Mouse (Mus musculus) G1E (cell line): ENCODE measurements around the gene Tnrc18. TPM values are rescaled to one million over a fixed set of nuclear protein-coding genes. Genes with fewer than 3 reads are reported as not detected.

Experiments used
- ATAC-seq: 2 replicates; pipeline ENCODE4 v1.8.0; 2016; ENCODE audit warnings: mild to moderate bottlenecking; ENCODE audit not compliant: insufficient number of reproducible peaks, poor library complexity, low FRiP score, severe bottlenecking; ENCODE audit errors: extremely low read depth
- DNase-seq: peaks from one replicate; pipeline ENCODE4 v3.0.0; 2012; ENCODE audit warnings: low spot score
- H3K27me3 ChIP-seq: 2 replicates; pipeline ENCODE4 v1.6.1; 2012; ENCODE audit warnings: mild to moderate bottlenecking, low read length, inconsistent platforms; ENCODE audit not compliant: insufficient read depth
- H3K36me3 ChIP-seq: replicated peaks from 2 replicates; pipeline ENCODE3; 2012; ENCODE audit warnings: mild to moderate bottlenecking, inconsistent platforms
- H3K4me1 ChIP-seq: 2 replicates; pipeline ENCODE4 v1.6.1; 2012; ENCODE audit warnings: low read depth, low read length, inconsistent platforms, mixed read lengths; ENCODE audit not compliant: insufficient read depth
- H3K4me3 ChIP-seq: 2 replicates; pipeline ENCODE4 v1.5.1; 2012; ENCODE audit warnings: low read depth, mild to moderate bottlenecking, inconsistent platforms, low read length, moderate library complexity, mixed read lengths
- H3K9me3 ChIP-seq: replicated peaks from 2 replicates; pipeline ENCODE4 v1.6.1; 2012; ENCODE audit warnings: inconsistent platforms
- CTCF ChIP-seq: IDR thresholded peaks from 2 replicates; pipeline ENCODE4 v1.5.1; 2012; ENCODE audit warnings: low read depth, low read length, inconsistent platforms, mixed read lengths
- GATA1 ChIP-seq: IDR thresholded peaks from 2 replicates; pipeline ENCODE4 v1.6.1; 2012; ENCODE audit warnings: borderline replicate concordance, low read length, inconsistent platforms, mixed read lengths
- GATA2 ChIP-seq: IDR thresholded peaks from 2 replicates; pipeline ENCODE4 v1.6.1; 2012; ENCODE audit warnings: low read depth, low read length, inconsistent platforms, borderline replicate concordance
- POLR2AphosphoS5 ChIP-seq: IDR thresholded peaks from 2 replicates; pipeline ENCODE4 v1.6.1; 2012; ENCODE audit warnings: low read depth, low read length, inconsistent platforms; ENCODE audit not compliant: insufficient replicate concordance
- TAL1 ChIP-seq: conservative IDR thresholded peaks from 2 replicates; pipeline ENCODE4 v1.6.1; 2012; ENCODE audit warnings: low read depth, low read length, inconsistent platforms, mixed read lengths
- polyA plus RNA-seq: library from polyadenylated mRNA; stranded (reverse); fragments of >175 nt; gene quantifications from 2 replicates; pipeline ENCODE4 v1.2.3, GENCODE M21; 2012
- total RNA-seq, 2 experiments: library from RNA; stranded (forward) in 1 of 2; stranded (reverse) in 1 of 2; fragments of 200-1000 nt in 1 of 2; fragments of >200 nt in 1 of 2; fragmentation: Nextera tagmentation in 1 of 2; gene quantifications; 2 replicates each; pipeline ENCODE4 v1.2.3; 2014 to 2017

Tnrc18 gene
- total and polyA plus RNA-seq, 3 experiments, result 5.4 to 81.6 (median 36.3) TPM

GRCm38 (mm10) chr5:142718486-142718885 is 99.0 kb downstream of the Tnrc18 start:
- Histone ChIP-seq H3K9me3 (no peaks in the 10 kb centered on the region), H3K36me3 (no peaks in the 10 kb centered on the region), H3K27me3 (peaks cover 43% of the 10 kb centered on the region), H3K4me3 (no peak overlapping the region), H3K4me1 (peaks cover 14% of the 10 kb centered on the region)
- ATAC-seq (no peak), DNase-seq (no peak)
- TF ChIP-seq CTCF, result no peak
- TF ChIP-seq GATA2, result no peak
- no peak for TF ChIP-seq TAL1
- TF ChIP-seq POLR2AphosphoS5, result no peak
- no peak for TF ChIP-seq GATA1

- no peaks in the 10 kb centered on the region for H3K36me3 ChIP-seq
- TF ChIP-seq GATA1, result no peak
- peak; percentile 98 for TF ChIP-seq CTCF
- no peak; the same call in 1 of the 2 replicates for ATAC-seq
These were observed 99.4 kb downstream of the Tnrc18 start for GRCm38 (mm10) chr5:142718037-142718436.

GRCm38 (mm10) chr5:142716056-142716455 is 101.4 kb downstream of the Tnrc18 start:
- Histone ChIP-seq H3K4me3 (no peak overlapping the region), H3K9me3 (peaks cover 11% of the 10 kb centered on the region), H3K27me3 (peaks cover 30% of the 10 kb centered on the region), H3K4me1 (peaks cover 9% of the 10 kb centered on the region; the same call in 1 of the 2 replicates), H3K36me3 (no peaks in the 10 kb centered on the region)
- TF ChIP-seq CTCF (no peak), GATA2 (no peak), TAL1 (no peak), GATA1 (no peak), POLR2AphosphoS5 (no peak)
- no peak for DNase-seq
- ATAC-seq, result no peak

More at GRCm38 (mm10) chr5:142718037-142718436, 99.4 kb downstream of the Tnrc18 start:
- Histone ChIP-seq H3K27me3 (peaks cover 43% of the 10 kb centered on the region), H3K9me3 (no peaks in the 10 kb centered on the region), H3K4me3 (no peak overlapping the region), H3K4me1 (peaks cover 11% of the 10 kb centered on the region)
- peak; percentile 76 for DNase-seq

- DNase-seq (no peak), ATAC-seq (no peak)
- H3K4me1 ChIP-seq, result peaks cover 8% of the 10 kb centered on the region; the same call in 1 of the 2 replicates
- no peak overlapping the region for H3K4me3 ChIP-seq
- peaks cover 29% of the 10 kb centered on the region for H3K27me3 ChIP-seq
- H3K36me3 ChIP-seq, result no peaks in the 10 kb centered on the region
- peaks cover 11% of the 10 kb centered on the region for H3K9me3 ChIP-seq
- TF ChIP-seq GATA1, result no peak
- TF ChIP-seq CTCF, result no peak
- no peak for TF ChIP-seq TAL1
- no peak for TF ChIP-seq POLR2AphosphoS5
- TF ChIP-seq GATA2, result no peak
These were observed 102.4 kb downstream of the Tnrc18 start for GRCm38 (mm10) chr5:142715059-142715458.

- no peak for ATAC-seq
- Histone ChIP-seq H3K27me3 (peaks cover 25% of the 10 kb centered on the region), H3K9me3 (peaks cover 11% of the 10 kb centered on the region), H3K4me1 (0 out of 2 replicates have a peak, but pooled peaks cover 6% of the 10 kb centered on the region), H3K4me3 (no peak overlapping the region), H3K36me3 (no peaks in the 10 kb centered on the region)
- DNase-seq, result no peak
- no peak for TF ChIP-seq GATA2
- TF ChIP-seq POLR2AphosphoS5, result no peak
- no peak for TF ChIP-seq CTCF
- TF ChIP-seq TAL1, result no peak
- TF ChIP-seq GATA1, result no peak
These were observed 103.5 kb downstream of the Tnrc18 start for GRCm38 (mm10) chr5:142713966-142714365.

GRCm38 (mm10) chr5:142712373-142712772 is 105.1 kb downstream of the Tnrc18 start:
- DNase-seq (no peak), ATAC-seq (no peak)
- Histone ChIP-seq H3K36me3 (no peaks in the 10 kb centered on the region), H3K4me1 (0 out of 2 replicates have a peak, but pooled peaks cover 3% of the 10 kb centered on the region), H3K9me3 (peaks cover 11% of the 10 kb centered on the region), H3K27me3 (peaks cover 21% of the 10 kb centered on the region), H3K4me3 (no peak overlapping the region)
- TF ChIP-seq GATA1 (no peak), CTCF (no peak), POLR2AphosphoS5 (no peak), GATA2 (no peak), TAL1 (no peak)
